Mouse (Mus musculus) liver, embryonic 16.5 days (tissue): Measurements from ENCODE around the gene Cmas. TPM values are rescaled to one million over a fixed set of nuclear protein-coding genes. Genes with fewer than 3 reads are reported as not detected.

Source experiments
- polyA plus RNA-seq: library from polyadenylated mRNA; unstranded; fragments of >200 nt; fragmentation: Nextera tagmentation; extraction: Ambion mirVana; gene quantifications from 2 replicates; pipeline ENCODE4 v1.2.1, GENCODE M21; 2015

The Cmas gene
- polyA plus RNA-seq, 1 experiment from 2014 or later = 159 TPM

Other genes with a start within 250 kb of the Cmas start
- gene Ldhb, start 248.7 kb upstream of the Cmas start, polyA plus RNA-seq = 15.5 and 17.6 TPM in 2 replicates
- 2.0 and 2.1 TPM in 2 replicates for gene Kcnj8, start 185.1 kb upstream of the Cmas start, polyA plus RNA-seq
- 1.5 and 2.1 TPM in 2 replicates for gene Abcc9, start 54.4 kb upstream of the Cmas start, polyA plus RNA-seq
- gene Sult6b2, start 47.8 kb downstream of the Cmas start, polyA plus RNA-seq = 0.06 and 0.14 TPM in 2 replicates
- 0.05 and 0.21 TPM in 2 replicates for gene St8sia1, start 207.8 kb downstream of the Cmas start, polyA plus RNA-seq